Mouse (Mus musculus) intestine, embryonic 14.5 days (tissue): Measurements from ENCODE around the gene Gba2. TPM values are rescaled to one million over a fixed set of nuclear protein-coding genes. Genes with fewer than 3 reads are reported as not detected.
"Not testable (repeated sequence)": the region's sequence is repeated elsewhere in the genome, so short reads cannot be mapped to it uniquely, and the experiment has no call there.

ENCODE experiments used
- ATAC-seq: fragments of 200-750 bp; cut with Nextera tagmentation; replicated peaks from 2 replicates; pipeline ENCODE4 v1.8.0; 2017; ENCODE audit warnings: low read depth, moderate number of reproducible peaks, moderate TSS enrichment, moderate library complexity; ENCODE audit not compliant: low FRiP score, low TSS enrichment
- DNase-seq: peaks from one replicate; pipeline ENCODE4 v3.0.0-alpha.2; 2018; ENCODE audit warnings: low spot score
- H3K27ac ChIP-seq: fragments of 300-500 bp; sonication (generic); 2 replicates; pipeline ENCODE4 v1.5.1; 2014; ENCODE audit warnings: low read depth, mild to moderate bottlenecking, control low read depth
- H3K27me3 ChIP-seq: fragments of 300-500 bp; sonication (generic); replicated peaks from 2 replicates; pipeline ENCODE4 v1.6.1; 2014; ENCODE audit warnings: low read length, control low read depth; ENCODE audit not compliant: control insufficient read depth, insufficient read depth
- H3K36me3 ChIP-seq: fragments of 300-500 bp; sonication (generic); 2 replicates; pipeline ENCODE4 v1.6.1; 2014; ENCODE audit warnings: low read length, control low read depth; ENCODE audit not compliant: control insufficient read depth, insufficient read depth
- H3K4me1 ChIP-seq: fragments of 300-500 bp; sonication (generic); replicated peaks from 2 replicates; pipeline ENCODE4 v1.6.1; 2014; ENCODE audit warnings: low read length, control low read depth, mixed read lengths; ENCODE audit not compliant: control insufficient read depth, insufficient read depth
- H3K4me2 ChIP-seq: fragments of 300-500 bp; sonication (generic); 2 replicates; pipeline ENCODE4 v1.6.1; 2014; ENCODE audit warnings: low read length
- H3K4me3 ChIP-seq: fragments of 300-500 bp; sonication (generic); 2 replicates; pipeline ENCODE4 v1.5.1; 2014; ENCODE audit warnings: low read depth, low read length, control low read depth, mixed read lengths
- H3K9ac ChIP-seq: fragments of 300-500 bp; sonication (generic); 2 replicates; pipeline ENCODE4 v1.6.1; 2014; ENCODE audit warnings: mild to moderate bottlenecking, low read length
- H3K9me3 ChIP-seq: fragments of 300-500 bp; sonication (generic); 2 replicates; pipeline ENCODE4 v1.6.1; 2016; ENCODE audit warnings: low read length, control low read depth; ENCODE audit not compliant: control insufficient read depth
- WGBS: fragments of 180-500 bp; shearing (Covaris S2); extraction: QIAGEN DNeasy Blood & Tissue Kit; methylation state at CpG from one replicate; pipeline ENCODE4 v1.1.7; 2014; 5-methylcytosine and 5-hydroxymethylcytosine counted together
- polyA plus RNA-seq: library from polyadenylated mRNA; unstranded; fragments of >200 nt; fragmentation: Nextera tagmentation; extraction: Ambion mirVana; gene quantifications from 2 replicates; pipeline ENCODE4 v1.2.1, GENCODE M21; 2014

The Gba2 gene
- polyA plus RNA-seq, 1 experiment from 2014 or later, result 13.2 TPM

DNA sequence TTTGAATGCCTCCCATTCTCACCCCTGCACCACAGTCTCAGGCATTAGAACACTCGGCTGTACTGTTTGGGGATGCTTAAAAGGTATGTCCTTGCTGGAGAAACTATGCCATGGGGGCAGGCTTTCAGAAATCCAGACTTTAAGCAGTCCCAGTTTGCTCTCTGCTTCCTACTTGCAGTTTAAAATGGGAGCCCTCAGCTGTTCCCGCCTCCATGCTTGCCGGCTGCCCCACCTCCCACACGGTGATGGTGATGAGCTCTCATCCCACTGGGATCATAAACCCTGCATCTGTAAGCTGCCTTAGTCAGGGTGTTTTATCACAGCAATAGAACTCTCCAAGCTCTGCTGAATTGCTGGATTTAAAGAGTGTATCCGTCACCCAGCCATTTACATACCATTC lies 26.2 kb downstream of the Gba2 start:
- Histone ChIP-seq H3K36me3 (peaks cover 99% of the 10 kb centered on the region), H3K9me3 (no peaks in the 10 kb centered on the region), H3K27ac (no peak overlapping the region), H3K4me3 (no peak overlapping the region), H3K27me3 (no peaks in the 10 kb centered on the region), H3K4me1 (peaks cover 4% of the 10 kb centered on the region; the same call in 1 of the 2 replicates), H3K9ac (no peak overlapping the region), H3K4me2 (no peak overlapping the region)
- no peak for DNase-seq
- 91% methylated on average over 5 of the region's 5 CpGs for WGBS
- ATAC-seq, result no peak

- H3K4me2 ChIP-seq, result not testable (repeated sequence)
Observed at GRCm38 (mm10) chr4:43551854-43552253, 26.8 kb downstream of the Gba2 start.

DNA sequence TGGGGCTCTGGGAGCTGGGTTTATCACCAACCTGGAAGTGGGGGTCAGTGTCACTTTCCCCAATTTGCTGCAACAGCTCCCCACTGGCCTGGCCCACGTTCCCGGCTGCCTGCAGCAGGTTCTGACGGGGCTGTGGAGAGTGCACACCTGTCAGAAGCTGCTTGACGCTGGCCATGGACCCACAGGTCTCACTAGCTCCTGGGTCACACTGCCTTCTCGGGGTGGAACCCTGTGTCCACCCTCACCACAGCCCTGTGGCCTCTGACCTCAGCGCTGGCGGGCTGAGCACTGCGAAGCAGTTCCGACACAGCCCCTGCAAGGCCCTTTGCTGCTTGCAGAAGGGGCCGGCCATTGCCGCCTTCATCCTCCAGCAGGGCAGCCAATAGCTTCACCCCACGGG lies 29.6 kb downstream of the Gba2 start:
- ATAC-seq, result no peak
- 87% methylated on average over 12 of the region's 12 CpGs for WGBS
- peaks cover 100% of the 10 kb centered on the region for H3K36me3 ChIP-seq

More at GRCm38 (mm10) chr4:43551854-43552253, 26.8 kb downstream of the Gba2 start:
- ATAC-seq, H3K9ac ChIP-seq, H3K9me3 ChIP-seq, H3K27ac ChIP-seq, DNase-seq, H3K4me3 ChIP-seq, H3K27me3 ChIP-seq, H3K4me1 ChIP-seq: not testable (repeated sequence)
- 88% methylated on average over 6 of the region's 6 CpGs for WGBS
- peaks cover 100% of the 10 kb centered on the region for H3K36me3 ChIP-seq

DNA sequence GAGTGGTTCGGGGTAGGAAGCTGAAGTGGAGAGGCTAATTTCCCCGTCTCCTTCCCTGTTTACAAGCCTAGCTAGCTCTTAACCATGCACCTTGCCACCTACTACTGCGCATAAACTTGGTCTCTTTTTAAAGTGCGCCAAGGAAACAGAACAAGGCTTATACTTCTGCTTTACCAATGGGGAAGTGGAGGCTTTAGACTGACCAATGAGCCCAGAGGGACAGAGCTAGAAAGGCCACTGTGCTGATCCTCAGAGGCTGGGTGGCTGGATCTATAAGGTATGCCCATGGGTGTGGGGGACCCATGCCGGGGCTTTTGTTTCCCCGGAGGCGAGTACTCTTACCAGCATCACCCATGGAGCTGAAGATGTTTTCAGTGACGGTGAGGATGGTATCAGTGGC lies 31.5 kb downstream of the Gba2 start:
- H3K4me2 ChIP-seq, result no peak overlapping the region
- no peak for ATAC-seq
- WGBS, result 95% methylated on average over 8 of the region's 8 CpGs
- no peaks in the 10 kb centered on the region for H3K27me3 ChIP-seq
- H3K36me3 ChIP-seq, result peaks cover 100% of the 10 kb centered on the region
- no peak overlapping the region for H3K4me3 ChIP-seq
- no peaks in the 10 kb centered on the region for H3K4me1 ChIP-seq
- H3K9me3 ChIP-seq, result no peaks in the 10 kb centered on the region
- H3K9ac ChIP-seq, result no peak overlapping the region
- no peak for DNase-seq
- no peak overlapping the region for H3K27ac ChIP-seq

More for the DNA sequence above, 29.6 kb downstream of the Gba2 start:
- Histone ChIP-seq H3K27me3 (no peaks in the 10 kb centered on the region), H3K27ac (no peak overlapping the region), H3K4me2 (no peak overlapping the region), H3K4me3 (no peak overlapping the region), H3K9ac (no peak overlapping the region), H3K4me1 (no peaks in the 10 kb centered on the region), H3K9me3 (no peaks in the 10 kb centered on the region)
- DNase-seq, result no peak

GRCm38 (mm10) chr4:43546375-43547047 lies 32.2 kb downstream of the Gba2 start:
- H3K4me2 ChIP-seq, result no peak overlapping the region
- H3K27ac ChIP-seq, result no peak overlapping the region
- no peaks in the 10 kb centered on the region for H3K9me3 ChIP-seq
- H3K9ac ChIP-seq, result no peak overlapping the region
- no peak for ATAC-seq
- WGBS, result 91% methylated on average over 12 of the region's 12 CpGs
- H3K27me3 ChIP-seq, result no peaks in the 10 kb centered on the region
- H3K4me1 ChIP-seq, result no peaks in the 10 kb centered on the region
- DNase-seq, result no peak
- H3K4me3 ChIP-seq, result no peak overlapping the region
- peaks cover 100% of the 10 kb centered on the region for H3K36me3 ChIP-seq

DNA sequence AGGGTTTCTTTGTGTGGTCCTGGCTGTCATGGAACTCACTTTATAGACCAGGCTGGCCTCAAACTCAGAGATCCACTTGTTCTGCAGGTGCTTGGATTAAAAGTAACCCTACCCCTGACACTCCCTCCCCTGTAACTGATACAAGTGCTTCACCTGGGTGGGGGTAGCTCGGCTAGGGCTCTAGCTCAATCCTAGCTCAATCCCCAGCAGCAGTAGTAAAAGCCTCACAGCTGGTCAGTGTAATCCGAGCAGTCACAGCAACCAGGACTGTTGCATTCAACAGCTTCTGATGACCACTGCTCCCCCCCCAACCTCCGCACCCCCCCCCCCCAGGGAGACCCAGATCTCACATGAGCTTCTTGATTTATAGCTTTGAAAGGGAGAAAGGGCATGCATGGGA lies 36.6 kb downstream of the Gba2 start:
- Histone ChIP-seq H3K27ac (no peak overlapping the region), H3K4me1 (no peaks in the 10 kb centered on the region), H3K27me3 (no peaks in the 10 kb centered on the region), H3K9ac (no peak overlapping the region), H3K4me2 (no peak overlapping the region), H3K36me3 (peaks cover 100% of the 10 kb centered on the region), H3K9me3 (no peaks in the 10 kb centered on the region), H3K4me3 (no peak overlapping the region)
- ATAC-seq (no peak), DNase-seq (no peak)
- 69% methylated on average over 3 of the region's 3 CpGs for WGBS

GRCm38 (mm10) chr4:43536031-43536430 lies 42.6 kb downstream of the Gba2 start:
- 94% methylated on average over 9 of the region's 9 CpGs for WGBS
- no peak overlapping the region for H3K4me2 ChIP-seq
- H3K4me1 ChIP-seq, result no peaks in the 10 kb centered on the region
- H3K36me3 ChIP-seq, result peaks cover 99% of the 10 kb centered on the region
- no peak overlapping the region for H3K27ac ChIP-seq
- H3K9ac ChIP-seq, result no peak overlapping the region
- no peaks in the 10 kb centered on the region for H3K9me3 ChIP-seq
- no peak for ATAC-seq
- H3K4me3 ChIP-seq, result no peak overlapping the region
- DNase-seq, result no peak
- H3K27me3 ChIP-seq, result no peaks in the 10 kb centered on the region

GRCm38 (mm10) chr4:43535628-43536027 lies 43.0 kb downstream of the Gba2 start:
- no peaks in the 10 kb centered on the region for H3K4me1 ChIP-seq
- H3K9ac ChIP-seq, result no peak overlapping the region
- ATAC-seq (no peak), DNase-seq (no peak)
- no peaks in the 10 kb centered on the region for H3K9me3 ChIP-seq
- H3K4me3 ChIP-seq, result no peak overlapping the region
- no peak overlapping the region for H3K27ac ChIP-seq
- H3K36me3 ChIP-seq, result peaks cover 97% of the 10 kb centered on the region
- WGBS, result 92% methylated on average over 8 of the region's 8 CpGs
- H3K4me2 ChIP-seq, result no peak overlapping the region
- H3K27me3 ChIP-seq, result no peaks in the 10 kb centered on the region

GRCm38 (mm10) chr4:43533270-43533669 lies 45.4 kb downstream of the Gba2 start:
- Histone ChIP-seq H3K4me2 (no peak overlapping the region), H3K9ac (no peak overlapping the region), H3K9me3 (no peaks in the 10 kb centered on the region), H3K27ac (no peak overlapping the region), H3K4me1 (no peaks in the 10 kb centered on the region), H3K4me3 (no peak overlapping the region), H3K36me3 (peaks cover 74% of the 10 kb centered on the region), H3K27me3 (no peaks in the 10 kb centered on the region)
- WGBS, result 82% methylated on average over 9 of the region's 9 CpGs
- DNase-seq, result no peak
- ATAC-seq, result no peak
